Mouse (Mus musculus): Measurements from ENCODE around the gene Dusp10.

The Dusp10 gene

GRCm38 (mm10) chr1:184013106-184013505 is at the start of gene Dusp10:
TSS of gene Dusp10 (plus strand) at chr1:184013302.
- DNase-seq: no peak

GRCm38 (mm10) chr1:183965341-183965740 is 47.8 kb upstream of the Dusp10 start:
- DNase-seq: no peak

GRCm38 (mm10) chr1:183969265-183969664 is 43.8 kb upstream of the Dusp10 start:
- no peak for DNase-seq

GRCm38 (mm10) chr1:183979814-183980243 is 33.3 kb upstream of the Dusp10 start:
- DNase-seq: no peak

- no peak for DNase-seq
Measured at GRCm38 (mm10) chr1:183982108-183982507, 31.0 kb upstream of the Dusp10 start.

- DNase-seq: no peak
Measured at GRCm38 (mm10) chr1:183987711-183988245, 25.3 kb upstream of the Dusp10 start.

GRCm38 (mm10) chr1:183991921-183992320 is 21.2 kb upstream of the Dusp10 start:
- no peak for DNase-seq

GRCm38 (mm10) chr1:183997207-183997606 is 15.9 kb upstream of the Dusp10 start:
- no peak for DNase-seq

GRCm38 (mm10) chr1:184002470-184002869 is 10.6 kb upstream of the Dusp10 start:
- no peak for DNase-seq

- no peak for DNase-seq
Measured at GRCm38 (mm10) chr1:184004311-184004710, 8.8 kb upstream of the Dusp10 start.

- DNase-seq: no peak
Measured at GRCm38 (mm10) chr1:184005315-184006058, 7.6 kb upstream of the Dusp10 start.

- DNase-seq: no peak
Measured at GRCm38 (mm10) chr1:184006086-184006485, 7.0 kb upstream of the Dusp10 start.

- DNase-seq: no peak
Measured at GRCm38 (mm10) chr1:184011311-184011710, 1.8 kb upstream of the Dusp10 start.

GRCm38 (mm10) chr1:184014091-184014490 is 989 bp downstream of the Dusp10 start:
- no peak for DNase-seq

GRCm38 (mm10) chr1:184015995-184016730 is 3.1 kb downstream of the Dusp10 start:
- no peak for DNase-seq

- no peak for DNase-seq
Measured at GRCm38 (mm10) chr1:184017606-184018005, 4.5 kb downstream of the Dusp10 start.

GRCm38 (mm10) chr1:184019042-184019721 is 6.1 kb downstream of the Dusp10 start:
- DNase-seq: no peak

- DNase-seq: no peak
Measured at GRCm38 (mm10) chr1:184019722-184020107, 6.6 kb downstream of the Dusp10 start.

GRCm38 (mm10) chr1:184023971-184024370 is 10.9 kb downstream of the Dusp10 start:
- DNase-seq: no peak

- DNase-seq: no peak
Measured at GRCm38 (mm10) chr1:184024631-184025030, 11.5 kb downstream of the Dusp10 start.

GRCm38 (mm10) chr1:184025079-184025478 is 12.0 kb downstream of the Dusp10 start:
- DNase-seq: no peak

- no peak for DNase-seq
Measured at GRCm38 (mm10) chr1:184027039-184027438, 13.9 kb downstream of the Dusp10 start.

GRCm38 (mm10) chr1:184030070-184030802 is 17.1 kb downstream of the Dusp10 start:
- DNase-seq: no peak

Data from cerebellum, adult 11-12 months (tissue).